Mouse (Mus musculus) limb, embryonic 10.5 days (tissue): ENCODE data around the gene Mrps16. TPM values are rescaled to one million over a fixed set of nuclear protein-coding genes. Genes with fewer than 3 reads are reported as not detected.
A peak's percentile ranks its signal among the peaks of the same experiment; 100 is the strongest.

Experiments used
- DNase-seq: peaks from one replicate; pipeline ENCODE4 v3.0.0-alpha.2; 2017; ENCODE audit warnings: low spot score
- H3K27ac ChIP-seq: fragments of 300-500 bp; sonication (generic); 2 replicates; pipeline ENCODE4 v1.5.1; 2016; ENCODE audit warnings: mild to moderate bottlenecking
- H3K27me3 ChIP-seq: fragments of 300-500 bp; sonication (generic); 2 replicates; pipeline ENCODE4 v1.6.1; 2016; ENCODE audit warnings: low read depth, mild to moderate bottlenecking; ENCODE audit not compliant: poor library complexity, severe bottlenecking
- H3K36me3 ChIP-seq: fragments of 300-500 bp; sonication (generic); 2 replicates; pipeline ENCODE4 v1.6.1; 2016; ENCODE audit warnings: mild to moderate bottlenecking, moderate library complexity
- H3K4me1 ChIP-seq: fragments of 300-500 bp; sonication (generic); 2 replicates; pipeline ENCODE4 v1.6.1; 2016
- H3K4me3 ChIP-seq: fragments of 300-500 bp; sonication (generic); 2 replicates; pipeline ENCODE4 v1.5.1; 2016; ENCODE audit warnings: mild to moderate bottlenecking, moderate library complexity
- H3K9me3 ChIP-seq: fragments of 300-500 bp; sonication (generic); replicated peaks from 2 replicates; pipeline ENCODE4 v1.6.1; 2016; ENCODE audit warnings: mild to moderate bottlenecking
- WGBS: fragments of 180-500 bp; shearing (Covaris S2); methylation state at CpG from one replicate; pipeline ENCODE4 v1.1.7; 2016; 5-methylcytosine and 5-hydroxymethylcytosine counted together
- polyA plus RNA-seq: library from polyadenylated mRNA; unstranded; fragments of >200 nt; fragmentation: Nextera tagmentation; extraction: Ambion mirVana; gene quantifications from 2 replicates; pipeline ENCODE4 v1.2.1, GENCODE M21; 2016

Mrps16 gene
- polyA plus RNA-seq, 1 experiment from 2014 or later = 90.4 TPM

- Histone ChIP-seq H3K27me3 (no peaks in the 10 kb centered on the region), H3K4me1 (peaks cover 35% of the 10 kb centered on the region), H3K36me3 (peaks cover 55% of the 10 kb centered on the region), H3K4me3 (peak overlapping the region; percentile 78), H3K9me3 (no peaks in the 10 kb centered on the region), H3K27ac (no peak overlapping the region; the same call in 1 of the 2 replicates)
- no peak for DNase-seq
- 87% methylated on average over 8 of the region's 8 CpGs for WGBS
These were observed 3.9 kb downstream of the Mrps16 start for GRCm38 (mm10) chr14:20389446-20390079.

- peak; percentile 98 for DNase-seq
- Histone ChIP-seq H3K4me1 (peaks cover 29% of the 10 kb centered on the region), H3K9me3 (no peaks in the 10 kb centered on the region), H3K4me3 (peak within 1 kb of the TSS; percentile 78), H3K36me3 (peaks cover 65% of the 10 kb centered on the region), H3K27me3 (no peaks in the 10 kb centered on the region), H3K27ac (peak within 1 kb of the TSS; percentile 89)
- under 1% methylated on average over 59 of the region's 59 CpGs for WGBS
These were observed 4.8 kb downstream of the Mrps16 start, which contains the start of gene Dnajc9 for GRCm38 (mm10) chr14:20388441-20389129. Dnajc9 (minus strand) TSS chr14:20388910.

- H3K36me3 ChIP-seq = peaks cover 92% of the 10 kb centered on the region
- 93% methylated on average over 9 of the region's 9 CpGs for WGBS
- H3K4me1 ChIP-seq = no peaks in the 10 kb centered on the region
- H3K27me3 ChIP-seq = no peaks in the 10 kb centered on the region
- H3K27ac ChIP-seq = no peak overlapping the region
- H3K9me3 ChIP-seq = no peaks in the 10 kb centered on the region
- DNase-seq = no peak
- H3K4me3 ChIP-seq = no peak overlapping the region
These were observed 13.5 kb downstream of the Mrps16 start for GRCm38 (mm10) chr14:20379753-20380430.

- DNase-seq = no peak
- peaks cover 91% of the 10 kb centered on the region for H3K36me3 ChIP-seq
- WGBS = 85% methylated on average over 5 of the region's 5 CpGs
- no peaks in the 10 kb centered on the region for H3K4me1 ChIP-seq
- H3K4me3 ChIP-seq = no peak overlapping the region
- no peaks in the 10 kb centered on the region for H3K9me3 ChIP-seq
- H3K27ac ChIP-seq = no peak overlapping the region
- H3K27me3 ChIP-seq = no peaks in the 10 kb centered on the region
These were observed 14.3 kb downstream of the Mrps16 start for GRCm38 (mm10) chr14:20379087-20379640.

- H3K9me3 ChIP-seq = no peaks in the 10 kb centered on the region
- 41% methylated on average over 13 of the region's 13 CpGs for WGBS
- H3K36me3 ChIP-seq = peaks cover 89% of the 10 kb centered on the region
These were observed 14.9 kb downstream of the Mrps16 start for GRCm38 (mm10) chr14:20378313-20379061.

GRCm38 (mm10) chr14:20377112-20377521 lies 16.3 kb downstream of the Mrps16 start:
- 84% methylated on average over 4 of the region's 4 CpGs for WGBS
- Histone ChIP-seq H3K27ac (no peak overlapping the region), H3K4me3 (no peak overlapping the region), H3K27me3 (no peaks in the 10 kb centered on the region), H3K4me1 (no peaks in the 10 kb centered on the region), H3K36me3 (peaks cover 89% of the 10 kb centered on the region), H3K9me3 (no peaks in the 10 kb centered on the region)
- DNase-seq = no peak

More at GRCm38 (mm10) chr14:20378313-20379061, 14.9 kb downstream of the Mrps16 start:
- no peaks in the 10 kb centered on the region for H3K4me1 ChIP-seq
- DNase-seq = peak; percentile 60
- H3K4me3 ChIP-seq = no peak overlapping the region
- no peak overlapping the region for H3K27ac ChIP-seq
- no peaks in the 10 kb centered on the region for H3K27me3 ChIP-seq

GRCm38 (mm10) chr14:20371854-20372253 lies 21.6 kb downstream of the Mrps16 start:
- WGBS = 87% methylated on average over 1 of the region's 1 CpGs
- Histone ChIP-seq H3K4me1 (no peaks in the 10 kb centered on the region), H3K27me3 (no peaks in the 10 kb centered on the region), H3K36me3 (peaks cover 81% of the 10 kb centered on the region), H3K4me3 (no peak overlapping the region), H3K27ac (no peak overlapping the region), H3K9me3 (no peaks in the 10 kb centered on the region)
- no peak for DNase-seq

DNA sequence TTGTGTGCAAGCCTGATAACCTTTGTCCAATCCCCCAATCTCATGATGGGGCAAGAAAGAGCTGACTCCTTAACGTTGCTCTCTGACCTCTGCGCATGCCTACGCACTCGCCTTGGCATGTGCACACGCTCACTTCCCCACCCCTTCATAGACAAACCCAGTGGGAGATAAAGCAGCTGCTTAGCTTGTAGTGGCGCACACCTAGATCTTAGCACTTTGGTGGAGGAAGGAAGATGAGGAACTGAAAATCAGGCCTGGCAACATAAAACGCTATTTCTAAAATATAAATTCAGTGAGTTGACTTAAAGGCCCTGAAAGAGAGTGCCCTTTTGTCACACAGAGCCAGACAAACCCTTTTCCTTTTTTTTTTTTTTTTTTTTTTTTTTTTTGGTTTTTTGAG lies 22.6 kb downstream of the Mrps16 start:
- no peak for DNase-seq
- no peaks in the 10 kb centered on the region for H3K4me1 ChIP-seq
- H3K36me3 ChIP-seq = peaks cover 81% of the 10 kb centered on the region
- H3K27me3 ChIP-seq = no peaks in the 10 kb centered on the region
- H3K27ac ChIP-seq = no peak overlapping the region
- 87% methylated on average over 7 of the region's 7 CpGs for WGBS
- H3K9me3 ChIP-seq = no peaks in the 10 kb centered on the region
- no peak overlapping the region for H3K4me3 ChIP-seq

GRCm38 (mm10) chr14:20368271-20368670 lies 25.2 kb downstream of the Mrps16 start:
- WGBS = 95% methylated on average over 3 of the region's 3 CpGs

GRCm38 (mm10) chr14:20363230-20363629 lies 30.2 kb downstream of the Mrps16 start:
- peaks cover 99% of the 10 kb centered on the region for H3K36me3 ChIP-seq
- 89% methylated on average over 4 of the region's 4 CpGs for WGBS

More at GRCm38 (mm10) chr14:20368271-20368670, 25.2 kb downstream of the Mrps16 start:
- H3K27me3 ChIP-seq = no peaks in the 10 kb centered on the region
- H3K9me3 ChIP-seq = no peaks in the 10 kb centered on the region
- no peak overlapping the region for H3K4me3 ChIP-seq
- peaks cover 84% of the 10 kb centered on the region for H3K36me3 ChIP-seq
- no peaks in the 10 kb centered on the region for H3K4me1 ChIP-seq
- no peak overlapping the region for H3K27ac ChIP-seq
- DNase-seq = no peak

DNA sequence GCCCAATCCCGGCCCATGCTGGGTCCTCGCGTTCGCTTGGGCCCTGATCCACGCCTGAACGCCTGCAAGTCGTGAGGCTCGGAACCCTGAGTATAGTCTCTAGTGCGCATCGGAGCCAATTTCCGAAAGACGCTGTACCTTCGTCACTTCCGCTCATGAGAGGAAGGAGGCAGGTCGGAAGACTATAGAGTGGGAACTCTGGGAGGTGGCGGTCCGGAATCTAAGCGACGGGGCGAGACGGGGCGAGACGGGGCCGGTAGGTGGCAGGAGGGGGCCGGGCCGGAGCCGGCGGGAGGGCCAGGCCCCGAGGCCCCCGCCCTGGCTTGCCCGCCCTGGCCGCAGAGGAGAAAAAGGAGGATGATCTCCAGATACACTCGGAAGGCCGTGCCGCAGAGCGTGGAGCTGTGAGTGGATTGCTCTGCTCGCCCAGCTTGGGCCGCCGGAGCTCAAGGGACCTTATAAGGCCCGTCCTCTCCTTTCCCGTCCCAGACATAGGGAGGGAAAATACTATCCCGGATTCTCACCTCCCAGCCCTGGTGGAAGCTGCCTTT lies 45.4 kb downstream of the Mrps16 start, which contains the start of the genes Ecd and Fam149b:
Gene Ecd (minus strand): TSS at position 131 of the 551 bp plus-strand sequence.
Gene Fam149b (plus strand): TSS at position 172 of the 551 bp plus-strand sequence.
- H3K4me3 ChIP-seq = peak within 1 kb of the TSS; percentile 79
- peaks cover 49% of the 10 kb centered on the region for H3K36me3 ChIP-seq
- H3K27ac ChIP-seq = peak within 1 kb of the TSS; percentile 95
- peak; percentile 95 for DNase-seq
- H3K4me1 ChIP-seq = peaks cover 18% of the 10 kb centered on the region
- H3K27me3 ChIP-seq = no peaks in the 10 kb centered on the region
- under 1% methylated on average over 42 of the region's 42 CpGs for WGBS
- H3K9me3 ChIP-seq = no peaks in the 10 kb centered on the region

More at GRCm38 (mm10) chr14:20363230-20363629, 30.2 kb downstream of the Mrps16 start:
- no peak for DNase-seq
- Histone ChIP-seq H3K27me3 (no peaks in the 10 kb centered on the region), H3K4me3 (no peak overlapping the region), H3K27ac (no peak overlapping the region), H3K9me3 (no peaks in the 10 kb centered on the region), H3K4me1 (no peaks in the 10 kb centered on the region)
